Mouse (Mus musculus): ENCODE results near the gene Ulk4. TPM values are rescaled to one million over a fixed set of nuclear protein-coding genes. Genes with fewer than 3 reads are reported as not detected.

The Ulk4 gene
- polyA plus RNA-seq, 1 experiment, result not detected

DNA sequence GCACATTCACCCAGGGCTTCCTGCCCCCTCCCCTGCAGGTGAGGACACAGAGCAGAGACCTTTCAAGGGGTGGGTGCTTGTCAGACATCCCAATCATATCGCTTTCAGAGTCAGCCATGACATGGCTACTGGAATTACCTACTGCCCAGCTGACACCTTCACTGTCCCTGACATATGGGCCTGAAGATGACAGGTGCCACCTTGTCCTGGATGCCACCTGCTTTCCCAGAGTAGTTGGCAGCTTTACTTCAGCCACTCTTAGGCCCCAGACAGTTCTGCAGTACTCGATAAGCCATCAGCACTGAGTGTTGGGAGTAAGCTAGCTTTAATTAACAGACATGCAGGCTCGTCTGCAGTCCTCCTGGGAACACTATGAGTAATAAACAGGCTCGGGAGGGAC, 234.0 kb downstream of the Ulk4 start:
- H3K9me3 ChIP-seq, result peaks cover 16% of the 10 kb centered on the region
- H3K27me3 ChIP-seq (replicated peaks), result peaks cover 9% of the 10 kb centered on the region
- H3K4me3 ChIP-seq (replicated peaks), result no peak overlapping the region
- no peaks in the 10 kb centered on the region for H3K4me1 ChIP-seq
- H3K36me3 ChIP-seq (replicated peaks; ENCODE audit: low read length), result no peaks in the 10 kb centered on the region
- TF ChIP-seq FLI1 (IDR thresholded peaks at IDR 0.05; ENCODE audit: low read length) (no peak), GATA1 (IDR thresholded peaks at IDR 0.05; ENCODE audit: borderline replicate concordance, low read length) (no peak)

DNA sequence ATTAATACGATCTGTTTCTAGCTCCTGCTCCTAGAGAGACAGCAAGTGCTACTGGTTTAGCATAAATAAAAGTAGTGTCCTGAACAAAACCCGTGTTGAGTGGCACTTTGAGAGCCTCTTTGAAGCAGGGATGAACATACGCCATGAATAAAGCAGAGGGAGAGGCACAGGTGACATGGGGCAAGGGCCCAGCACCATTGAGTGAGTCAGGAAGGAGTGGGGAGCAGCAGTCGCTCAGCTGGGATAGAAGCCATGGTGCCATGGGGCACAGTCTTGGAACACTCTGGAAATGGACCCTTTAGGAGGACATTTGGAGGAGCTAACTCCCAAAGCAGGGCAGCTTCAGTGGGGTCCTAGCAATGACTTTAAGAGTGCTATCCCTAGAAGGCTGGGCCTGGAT, 238.6 kb downstream of the Ulk4 start:
- no peak overlapping the region for H3K4me3 ChIP-seq (replicated peaks)

DNA sequence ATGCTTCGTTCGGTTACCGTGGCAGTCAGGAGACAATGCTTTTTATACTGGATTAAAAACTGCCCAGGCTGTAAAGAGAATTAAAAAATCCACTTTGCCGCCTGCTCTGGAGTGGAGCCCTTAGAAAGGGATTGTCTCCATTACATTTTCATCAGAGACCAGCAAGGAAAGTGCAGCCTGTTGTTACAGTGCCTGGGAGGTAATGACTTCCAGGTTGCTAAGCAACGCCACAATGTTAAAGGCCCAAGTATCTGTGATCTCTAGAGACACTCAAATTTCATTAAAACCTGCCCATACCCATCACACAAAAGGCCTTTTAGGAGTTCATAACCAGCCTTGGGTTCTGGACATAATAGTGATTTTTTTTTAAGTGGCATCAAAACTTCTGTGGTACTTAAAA, 239.0 kb downstream of the Ulk4 start:
- Histone ChIP-seq H3K36me3 (replicated peaks; ENCODE audit: low read length) (no peaks in the 10 kb centered on the region), H3K27me3 (replicated peaks) (peaks cover 18% of the 10 kb centered on the region), H3K9me3 (peaks cover 7% of the 10 kb centered on the region), H3K4me3 (replicated peaks) (no peak overlapping the region), H3K4me1 (peaks cover 5% of the 10 kb centered on the region; the same call in 1 of the 2 replicates)
- TF ChIP-seq FLI1 (IDR thresholded peaks at IDR 0.05; ENCODE audit: low read length) (no peak), GATA1 (IDR thresholded peaks at IDR 0.05; ENCODE audit: borderline replicate concordance, low read length) (no peak)

More for the DNA sequence above, 238.6 kb downstream of the Ulk4 start:
- H3K9me3 ChIP-seq, result peaks cover 7% of the 10 kb centered on the region
- TF ChIP-seq FLI1 (IDR thresholded peaks at IDR 0.05; ENCODE audit: low read length) (no peak), GATA1 (IDR thresholded peaks at IDR 0.05; ENCODE audit: borderline replicate concordance, low read length) (no peak)
- peaks cover 18% of the 10 kb centered on the region for H3K27me3 ChIP-seq (replicated peaks)
- H3K36me3 ChIP-seq (replicated peaks; ENCODE audit: low read length), result no peaks in the 10 kb centered on the region
- peaks cover 5% of the 10 kb centered on the region; the same call in 1 of the 2 replicates for H3K4me1 ChIP-seq

DNA sequence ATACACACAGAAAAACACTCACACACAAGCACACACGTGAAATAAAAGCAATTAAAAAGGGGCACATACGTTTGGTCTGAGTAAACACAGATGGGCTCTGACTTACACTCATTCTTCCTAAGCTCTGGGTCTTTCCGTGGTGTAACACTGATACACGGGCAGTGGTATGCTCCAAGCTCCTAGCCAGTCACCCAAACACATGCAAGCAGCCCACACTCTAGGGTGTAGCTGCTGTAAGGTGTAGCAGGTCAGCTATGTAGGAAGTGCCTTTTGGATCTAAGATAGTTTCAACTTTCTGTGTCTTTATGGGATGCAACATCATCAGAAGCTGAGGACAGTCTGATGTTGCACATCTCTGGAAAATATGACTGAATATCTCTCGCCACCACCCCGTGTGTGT, 241.7 kb downstream of the Ulk4 start:
- no peak overlapping the region for H3K4me3 ChIP-seq (replicated peaks)
- H3K9me3 ChIP-seq, result no peaks in the 10 kb centered on the region
- H3K4me1 ChIP-seq, result peaks cover 5% of the 10 kb centered on the region; the same call in 1 of the 2 replicates
- H3K36me3 ChIP-seq (replicated peaks; ENCODE audit: low read length), result no peaks in the 10 kb centered on the region
- no peak for TF ChIP-seq GATA1 (IDR thresholded peaks at IDR 0.05; ENCODE audit: borderline replicate concordance, low read length)
- peaks cover 25% of the 10 kb centered on the region for H3K27me3 ChIP-seq (replicated peaks)

DNA sequence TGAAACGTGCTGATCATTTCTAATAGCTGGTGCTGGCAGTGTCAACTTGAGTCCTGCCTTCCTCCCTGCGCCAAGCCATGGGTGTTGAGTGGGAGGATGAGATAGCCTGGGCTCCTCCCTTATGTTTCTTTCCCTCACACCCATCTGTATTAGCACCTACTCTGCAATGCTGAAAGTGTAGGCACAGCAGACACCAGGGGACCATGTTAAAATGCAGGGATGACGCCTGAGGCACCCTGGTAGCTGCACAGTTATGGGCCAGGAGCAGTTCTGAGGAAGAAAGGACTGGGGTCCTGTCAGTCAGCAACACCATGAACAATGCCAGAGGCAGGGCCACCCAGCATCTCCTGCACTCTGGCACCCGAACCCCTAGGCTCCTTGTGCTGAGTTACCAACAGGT, 243.4 kb downstream of the Ulk4 start:
- H3K27me3 ChIP-seq (replicated peaks), result peaks cover 24% of the 10 kb centered on the region
- no peaks in the 10 kb centered on the region for H3K9me3 ChIP-seq
- no peak for TF ChIP-seq GATA1 (IDR thresholded peaks at IDR 0.05; ENCODE audit: borderline replicate concordance, low read length)
- no peak for TF ChIP-seq FLI1 (IDR thresholded peaks at IDR 0.05; ENCODE audit: low read length)
- H3K4me3 ChIP-seq (replicated peaks), result no peak overlapping the region
- peaks cover 5% of the 10 kb centered on the region; the same call in 1 of the 2 replicates for H3K4me1 ChIP-seq
- no peaks in the 10 kb centered on the region for H3K36me3 ChIP-seq (replicated peaks; ENCODE audit: low read length)

DNA sequence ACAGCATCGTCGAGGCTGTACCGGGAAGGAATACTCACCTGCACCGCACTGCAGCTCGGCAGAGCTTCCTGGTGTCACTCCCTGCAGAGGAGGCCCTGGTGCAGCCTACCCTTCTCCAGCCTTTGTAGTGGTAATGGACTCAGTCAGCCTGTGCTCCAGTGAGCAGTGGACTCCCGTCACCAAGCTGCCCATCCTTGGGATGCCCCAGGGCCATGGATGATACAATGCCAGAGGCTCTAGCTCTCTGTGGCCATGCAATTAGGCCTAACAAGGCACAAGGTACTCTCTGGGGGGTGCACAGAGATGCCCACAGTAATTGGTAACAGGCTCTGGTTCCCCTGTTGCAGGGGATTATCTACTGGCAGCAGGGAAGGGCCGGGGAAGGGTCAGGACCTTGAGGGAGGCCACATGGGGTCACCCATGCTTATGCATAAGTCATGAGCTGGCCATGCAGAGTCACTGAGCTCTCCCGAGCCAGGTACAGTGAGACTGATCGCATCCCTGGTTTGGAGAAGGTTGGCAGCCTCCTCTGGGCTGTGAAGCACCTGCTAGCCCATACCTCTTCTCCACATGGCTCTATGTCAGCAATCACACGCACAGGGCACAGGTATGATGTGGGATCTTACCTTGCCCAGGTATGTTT, 244.6 kb downstream of the Ulk4 start:
- Histone ChIP-seq H3K4me1 (peaks cover 5% of the 10 kb centered on the region; the same call in 1 of the 2 replicates), H3K36me3 (replicated peaks; ENCODE audit: low read length) (no peaks in the 10 kb centered on the region), H3K9me3 (no peaks in the 10 kb centered on the region), H3K4me3 (replicated peaks) (no peak overlapping the region), H3K27me3 (replicated peaks) (peaks cover 24% of the 10 kb centered on the region)
- TF ChIP-seq FLI1 (IDR thresholded peaks at IDR 0.05; ENCODE audit: low read length), result no peak
- TF ChIP-seq GATA1 (IDR thresholded peaks at IDR 0.05; ENCODE audit: borderline replicate concordance, low read length), result no peak

DNA sequence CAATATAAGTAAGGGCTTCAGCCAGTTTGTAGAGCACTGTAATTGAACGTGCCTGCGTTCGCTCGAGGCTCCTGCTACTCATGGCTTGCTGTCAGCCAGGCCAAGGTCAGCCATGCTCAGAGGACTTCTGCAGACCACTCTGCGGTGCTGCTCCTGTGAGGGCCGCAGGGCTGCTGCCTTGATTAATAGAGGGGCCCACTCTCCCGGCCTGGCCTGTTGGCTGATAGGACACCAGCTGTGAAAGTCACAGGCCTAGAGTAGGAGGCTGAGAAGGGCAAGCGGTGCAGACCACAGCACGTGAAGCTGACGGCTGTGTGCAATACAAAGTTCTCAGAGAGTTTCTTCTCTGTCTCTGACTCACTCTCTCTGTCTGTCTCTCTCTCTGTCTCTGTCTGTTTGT, 246.0 kb downstream of the Ulk4 start:
- TF ChIP-seq FLI1 (IDR thresholded peaks at IDR 0.05; ENCODE audit: low read length), result no peak
- TF ChIP-seq GATA1 (IDR thresholded peaks at IDR 0.05; ENCODE audit: borderline replicate concordance, low read length), result no peak
- H3K9me3 ChIP-seq, result no peaks in the 10 kb centered on the region
- H3K36me3 ChIP-seq (replicated peaks; ENCODE audit: low read length), result no peaks in the 10 kb centered on the region
- H3K4me3 ChIP-seq (replicated peaks), result no peak overlapping the region
- H3K27me3 ChIP-seq (replicated peaks), result peaks cover 18% of the 10 kb centered on the region
- H3K4me1 ChIP-seq, result no peaks in the 10 kb centered on the region

DNA sequence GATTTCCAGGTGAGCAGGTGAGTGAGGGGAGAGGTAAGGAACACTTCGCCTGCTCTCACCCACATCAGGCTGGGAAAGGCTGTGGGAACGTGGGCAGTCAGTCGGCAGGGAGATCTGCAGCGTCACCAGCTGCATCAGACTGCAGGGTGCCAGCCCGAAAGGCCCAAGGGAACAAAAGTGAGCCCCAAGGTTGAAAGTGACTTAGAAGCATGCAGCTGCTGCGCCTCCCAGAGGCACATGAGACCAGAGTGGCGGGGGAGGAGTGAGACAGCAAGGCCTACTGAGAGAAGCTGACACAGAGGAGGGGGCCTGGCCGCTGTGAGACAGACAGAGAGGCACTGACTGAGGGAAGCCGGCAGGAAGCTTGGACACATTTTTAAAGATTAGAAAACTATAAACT, 247.2 kb downstream of the Ulk4 start:
- no peaks in the 10 kb centered on the region for H3K9me3 ChIP-seq
- H3K4me3 ChIP-seq (replicated peaks), result peak overlapping the region; percentile 33
- H3K36me3 ChIP-seq (replicated peaks; ENCODE audit: low read length), result no peaks in the 10 kb centered on the region
- H3K4me1 ChIP-seq, result no peaks in the 10 kb centered on the region
- peaks cover 16% of the 10 kb centered on the region for H3K27me3 ChIP-seq (replicated peaks)
- TF ChIP-seq GATA1 (IDR thresholded peaks at IDR 0.05; ENCODE audit: borderline replicate concordance, low read length), result no peak
- no peak for TF ChIP-seq FLI1 (IDR thresholded peaks at IDR 0.05; ENCODE audit: low read length)

DNA sequence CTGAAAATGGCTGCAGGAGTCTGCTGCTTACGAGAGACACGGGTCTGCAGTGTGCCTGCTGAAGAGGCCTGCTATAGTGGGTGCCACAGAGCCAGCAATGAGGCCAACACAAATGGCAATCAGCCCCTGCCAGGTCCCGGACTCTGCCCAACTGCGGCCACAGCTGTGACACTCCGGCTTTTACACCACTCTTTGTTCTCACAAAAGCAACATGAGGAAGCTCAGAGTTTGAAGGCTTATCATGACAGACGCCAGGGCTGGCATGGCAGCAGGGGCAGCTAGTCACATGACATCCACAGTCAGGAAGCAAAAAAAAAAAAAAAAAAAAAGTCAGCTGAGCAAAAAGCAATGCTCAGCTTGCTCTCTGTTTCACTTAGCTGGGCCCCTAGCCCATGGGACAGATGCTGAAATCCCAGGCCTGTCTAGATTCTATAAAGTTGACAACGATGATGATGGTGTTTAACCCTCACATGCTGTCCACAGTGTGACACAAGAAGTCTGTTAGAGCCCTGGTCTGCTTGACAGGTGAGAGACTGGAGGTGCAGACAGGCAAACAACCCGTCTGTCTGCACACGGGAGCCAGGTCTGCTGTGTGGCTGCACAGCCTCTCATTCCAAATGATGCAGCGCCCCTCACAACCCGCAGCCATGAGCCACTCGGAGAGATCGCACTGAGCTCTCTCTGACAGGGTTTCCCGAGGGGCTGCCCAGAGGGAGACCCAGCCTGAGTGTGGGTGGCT, 253.3 kb downstream of the Ulk4 start:
- Histone ChIP-seq H3K4me3 (replicated peaks) (no peak overlapping the region), H3K27me3 (replicated peaks) (peaks cover 8% of the 10 kb centered on the region), H3K36me3 (replicated peaks; ENCODE audit: low read length) (no peaks in the 10 kb centered on the region), H3K9me3 (peaks cover 36% of the 10 kb centered on the region), H3K4me1 (peaks cover 13% of the 10 kb centered on the region)
- TF ChIP-seq GATA1 (IDR thresholded peaks at IDR 0.05; ENCODE audit: borderline replicate concordance, low read length) (no peak), FLI1 (IDR thresholded peaks at IDR 0.05; ENCODE audit: low read length) (no peak)

DNA sequence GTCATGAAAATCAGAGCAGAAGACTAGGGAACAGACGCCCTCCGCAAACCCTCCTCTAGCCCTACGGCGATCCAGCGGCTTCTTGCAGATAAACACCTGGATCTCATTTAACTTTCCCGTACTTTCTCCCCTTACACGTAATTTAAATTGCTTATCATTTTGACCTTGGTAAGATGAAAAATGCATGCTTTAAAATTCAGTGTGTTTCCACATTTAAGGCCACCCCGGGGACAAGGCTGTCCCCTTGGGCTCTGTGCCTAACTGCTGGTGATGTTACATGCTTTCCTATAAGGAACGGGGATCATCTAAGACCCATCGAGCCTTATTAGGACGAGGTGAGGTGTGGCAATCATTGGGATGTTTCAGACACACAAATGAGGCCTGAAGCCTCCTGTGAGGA, 256.6 kb downstream of the Ulk4 start:
- Histone ChIP-seq H3K36me3 (replicated peaks; ENCODE audit: low read length) (no peaks in the 10 kb centered on the region), H3K4me1 (peaks cover 13% of the 10 kb centered on the region), H3K4me3 (replicated peaks) (no peak overlapping the region), H3K9me3 (peaks cover 40% of the 10 kb centered on the region), H3K27me3 (replicated peaks) (peaks cover 21% of the 10 kb centered on the region)
- no peak for TF ChIP-seq FLI1 (IDR thresholded peaks at IDR 0.05; ENCODE audit: low read length)
- no peak for TF ChIP-seq GATA1 (IDR thresholded peaks at IDR 0.05; ENCODE audit: borderline replicate concordance, low read length)

All from megakaryocyte, embryonic 14.5 days (primary cell).